Mouse (Mus musculus) cortical plate, adult 2 months (tissue): ENCODE measurements around the gene Rlf. TPM values are rescaled to one million over a fixed set of nuclear protein-coding genes. Genes with fewer than 3 reads are reported as not detected.
"Not testable (repeated sequence)": the region's sequence is repeated elsewhere in the genome, so short reads cannot be mapped to it uniquely, and the experiment has no call there.

ENCODE experiments used
- H3K27ac ChIP-seq: fragments of 200-500 bp; 2 replicates; pipeline ENCODE4 v1.5.1; 2012; ENCODE audit warnings: low read length, control low read depth, inconsistent platforms; ENCODE audit not compliant: insufficient read depth
- H3K4me1 ChIP-seq: fragments of 200-500 bp; 2 replicates; pipeline ENCODE4 v1.6.1; 2011; ENCODE audit warnings: low read length; ENCODE audit not compliant: control insufficient read depth, insufficient read depth
- H3K4me3 ChIP-seq: fragments of 200-500 bp; 2 replicates; pipeline ENCODE4 v1.5.1; 2011; ENCODE audit warnings: mild to moderate bottlenecking, low read length, control low read depth; ENCODE audit not compliant: insufficient read depth
- CTCF ChIP-seq: fragments of 200-500 bp; IDR thresholded peaks from 2 replicates; pipeline ENCODE4 v1.5.1; 2011; ENCODE audit warnings: mild to moderate bottlenecking, control low read depth, low read length; ENCODE audit not compliant: insufficient read depth; ENCODE audit errors: extremely low read depth
- POLR2A ChIP-seq: fragments of 200-500 bp; IDR thresholded peaks from 2 replicates; pipeline ENCODE4 v1.6.1; 2011; ENCODE audit warnings: mild to moderate bottlenecking, low read length, control low read depth; ENCODE audit not compliant: insufficient read depth; ENCODE audit errors: extremely low read depth
- polyA plus RNA-seq: library from polyadenylated mRNA; depleted of rRNA; stranded (reverse); fragments of >200 nt; gene quantifications from 2 replicates; pipeline ENCODE4 v1.2.3, GENCODE M21; 2012; rRNA removed

Gene Rlf
- polyA plus RNA-seq, 1 experiment = 14.1 TPM

DNA sequence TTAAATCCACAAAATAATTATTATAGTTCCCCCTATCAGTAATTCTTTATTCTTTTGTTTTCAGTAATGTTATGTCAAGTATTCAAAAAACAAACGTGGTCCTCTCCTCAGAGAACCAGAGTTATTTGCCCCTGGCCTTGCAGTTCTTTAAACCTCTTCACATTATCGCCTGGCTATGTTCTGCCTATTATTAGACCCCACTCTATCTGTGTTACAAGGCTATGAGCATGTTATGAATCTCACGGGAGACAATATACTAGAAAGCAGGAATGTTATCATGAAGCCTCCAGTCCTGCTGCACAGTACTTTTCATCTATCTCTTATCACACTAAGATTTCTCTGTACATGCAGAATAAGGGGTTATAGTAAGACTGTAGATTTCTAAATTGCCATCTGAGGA is 35.2 kb downstream of the Rlf start:
- no peak overlapping the region for H3K4me3 ChIP-seq
- no peaks in the 10 kb centered on the region; the same call in 1 of the 2 replicates for H3K4me1 ChIP-seq
- TF ChIP-seq CTCF = no peak
- no peak for TF ChIP-seq POLR2A
- no peak overlapping the region for H3K27ac ChIP-seq

DNA sequence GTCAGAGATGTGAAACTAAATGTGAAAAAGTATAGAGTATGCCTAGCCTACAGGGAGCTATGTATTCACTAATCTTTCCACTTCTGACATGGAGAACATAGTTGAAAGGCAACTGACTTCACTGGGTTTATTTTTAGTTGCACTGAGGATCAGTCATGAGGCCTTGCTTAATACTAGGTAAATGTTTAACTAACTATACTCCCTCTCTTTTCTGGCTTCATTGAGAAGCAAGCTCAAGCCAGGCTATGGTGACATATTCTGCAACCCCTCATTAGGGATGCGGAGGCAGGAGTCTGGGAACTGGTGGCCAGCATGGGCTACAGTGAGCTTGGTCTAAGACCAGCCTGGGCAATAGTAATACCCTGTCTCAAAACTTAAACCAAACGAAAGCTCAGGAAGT is 47.2 kb downstream of the Rlf start:
- no peak for TF ChIP-seq POLR2A
- TF ChIP-seq CTCF = no peak
- H3K4me3 ChIP-seq = no peak overlapping the region
- no peaks in the 10 kb centered on the region for H3K4me1 ChIP-seq
- no peak overlapping the region for H3K27ac ChIP-seq

DNA sequence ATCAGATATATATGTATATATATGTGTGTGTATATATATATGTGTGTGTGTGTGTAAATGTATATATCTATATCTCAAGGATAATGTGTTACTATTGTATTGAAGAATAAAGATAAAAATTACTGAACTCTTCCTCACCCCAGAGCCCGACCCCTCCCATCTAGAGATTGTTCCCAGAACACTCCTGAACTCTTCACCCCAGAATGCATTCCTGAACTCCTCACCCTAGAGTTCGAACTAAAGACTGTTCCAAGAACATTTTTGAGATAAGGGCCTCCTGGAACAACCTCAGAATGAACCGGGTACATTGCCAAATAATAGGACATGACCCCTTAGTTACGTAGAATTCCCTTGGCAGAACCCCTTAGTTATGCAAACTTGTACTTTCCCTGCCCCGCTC is 48.2 kb downstream of the Rlf start:
- not testable (repeated sequence) for H3K27ac ChIP-seq, H3K4me1 ChIP-seq, H3K4me3 ChIP-seq

DNA sequence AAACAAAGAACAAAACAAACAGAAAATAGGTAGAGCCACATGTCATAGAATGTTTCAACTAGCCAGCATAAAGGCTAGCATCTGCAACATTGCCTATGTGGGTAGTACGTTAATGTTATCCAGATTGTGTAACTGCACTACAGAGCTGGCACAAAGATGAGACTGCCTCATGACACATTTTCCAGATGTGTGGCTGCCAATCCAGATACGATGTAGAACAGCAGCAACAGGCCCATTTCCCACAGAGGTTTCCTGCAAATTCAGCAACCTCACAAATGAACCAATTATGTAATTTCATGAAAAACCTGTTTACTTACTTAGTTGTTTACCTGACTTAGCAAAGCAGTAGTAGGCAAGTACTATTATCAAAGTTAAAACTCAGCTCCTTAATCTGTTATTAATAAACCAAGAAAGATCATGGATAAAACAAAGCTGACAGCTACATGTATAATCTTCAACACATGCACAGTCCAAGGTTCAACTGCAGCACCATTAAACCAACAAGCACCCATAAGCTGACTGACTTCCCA is 51.3 kb downstream of the Rlf start:
- Histone ChIP-seq H3K4me3 (no peak overlapping the region), H3K27ac (no peak overlapping the region), H3K4me1 (no peaks in the 10 kb centered on the region)
- no peak for TF ChIP-seq CTCF

DNA sequence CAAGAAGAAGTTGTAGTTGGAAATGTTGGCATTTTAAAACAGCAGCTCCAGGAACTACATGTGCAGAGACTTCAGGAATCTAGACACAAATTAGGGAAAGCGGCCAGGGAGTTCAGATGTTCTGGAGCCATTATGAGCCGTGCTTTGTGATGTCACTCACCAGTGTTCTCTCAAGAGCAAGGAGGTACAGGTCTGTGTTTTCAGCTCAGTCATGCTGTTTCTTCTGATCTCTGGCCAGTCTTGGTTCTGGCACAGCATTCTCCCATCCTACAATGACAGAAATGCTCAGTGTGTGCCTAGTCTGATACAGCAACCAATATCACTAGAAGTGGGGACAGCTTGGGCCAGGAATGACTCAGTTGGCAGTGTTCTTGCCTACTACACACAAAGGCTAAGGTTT is 105.8 kb downstream of the Rlf start, which contains the start of gene Tmco2:
TSS of gene Tmco2 (minus strand) at position 101 of the 400 bp plus-strand sequence.
- Histone ChIP-seq H3K4me1 (no peaks in the 10 kb centered on the region), H3K27ac (no peak within 1 kb of the TSS), H3K4me3 (no peak within 1 kb of the TSS)
- TF ChIP-seq CTCF (no peak), POLR2A (no peak)

DNA sequence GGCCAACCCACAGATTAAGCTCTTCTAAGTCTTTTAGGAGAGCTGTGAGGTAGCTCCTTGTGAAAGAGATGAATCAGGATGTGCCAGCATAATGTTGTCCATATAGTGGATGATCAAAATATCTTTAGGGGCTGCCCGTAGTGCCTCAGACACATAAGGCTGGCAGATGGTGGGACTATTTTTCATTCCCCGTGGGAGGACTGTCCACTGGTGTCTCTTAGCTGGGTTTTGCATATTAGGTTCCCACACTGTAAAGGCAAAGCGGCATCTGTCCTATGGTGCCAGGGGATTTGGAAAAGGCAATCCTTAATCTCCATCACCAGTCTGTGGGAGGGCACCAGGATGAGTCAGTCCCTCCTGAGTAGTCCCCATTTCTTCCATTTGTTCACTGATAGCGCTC is 111.6 kb downstream of the Rlf start:
- Histone ChIP-seq H3K4me1 (no peaks in the 10 kb centered on the region), H3K4me3 (no peak overlapping the region), H3K27ac (no peak overlapping the region)
- TF ChIP-seq CTCF = no peak
- TF ChIP-seq POLR2A = no peak

DNA sequence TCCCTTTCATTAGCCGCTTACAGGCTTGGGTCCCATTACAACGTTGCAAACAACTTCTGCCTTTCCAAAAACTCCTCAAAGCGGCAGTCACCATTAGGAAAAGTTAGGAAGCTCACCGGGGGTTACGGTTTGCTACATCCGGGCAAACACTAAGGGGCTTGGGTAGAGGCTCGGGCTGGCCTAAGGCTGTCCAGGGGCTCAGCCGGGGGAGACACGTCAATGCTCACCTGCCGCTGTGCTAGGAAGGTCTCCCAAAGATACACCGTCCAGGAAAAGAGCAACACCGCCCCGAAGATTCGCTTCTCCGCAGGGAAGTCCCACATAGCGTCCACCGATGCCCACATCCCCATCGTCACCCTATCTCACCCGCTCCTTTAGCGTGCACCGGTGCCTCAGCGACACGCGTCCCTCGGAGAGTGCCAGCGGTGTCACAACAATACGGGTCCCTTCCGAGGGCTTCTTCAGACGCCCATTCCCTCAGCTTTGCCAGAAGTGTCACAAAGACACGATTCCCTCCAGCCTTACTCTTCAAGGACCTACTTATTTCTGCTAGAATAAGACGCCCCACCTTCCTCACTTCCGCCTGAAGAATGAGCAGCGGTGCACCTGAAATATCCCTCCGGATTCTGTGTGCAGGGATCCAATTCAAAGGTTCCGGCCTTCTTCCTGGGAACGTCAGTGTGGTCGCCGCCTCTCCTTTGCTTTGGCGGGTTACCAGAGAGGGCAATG is 117.1 kb downstream of the Rlf start, which contains the start of gene Zmpste24:
TSS of gene Zmpste24 (minus strand) at position 592 of the 729 bp plus-strand sequence.
- peaks cover 2% of the 10 kb centered on the region; the same call in 1 of the 2 replicates for H3K4me1 ChIP-seq
- no peak within 1 kb of the TSS for H3K27ac ChIP-seq
- TF ChIP-seq POLR2A (peak; percentile 47), CTCF (no peak)
- peak within 1 kb of the TSS; percentile 58 for H3K4me3 ChIP-seq

Other genes starting within 250 kb of the Rlf start
- gene Smap2, start 197.8 kb downstream of the Rlf start, polyA plus RNA-seq = 100 and 101 TPM in 2 replicates
- 5.3 and 5.6 TPM in 2 replicates for gene Col9a2, start 175.7 kb downstream of the Rlf start, polyA plus RNA-seq
- 20.4 and 22.0 TPM in 2 replicates for gene Zmpste24, start 116.8 kb downstream of the Rlf start, polyA plus RNA-seq
- gene Tmco2, start 105.9 kb downstream of the Rlf start, polyA plus RNA-seq = not detected in 2 replicates
- gene Gm12888, start 109.8 kb upstream of the Rlf start, polyA plus RNA-seq = not detected in 2 replicates
- gene Gm12886, start 208.0 kb upstream of the Rlf start, polyA plus RNA-seq = not detected in 2 replicates